ENCODE assay signal across 14 mouse cellular contexts in genomic region chr4:132594191-132594590, GRCm38 (mm10). TPM values are rescaled to one million over a fixed set of nuclear protein-coding genes. Genes with fewer than 3 reads are reported as not detected.
A peak's percentile ranks its signal among the peaks of the same experiment; 100 is the strongest.
DNase-seq lines count a peak whose midpoint lies in the region; ATAC-seq lines count a peak whose summit lies in the region.
"Had no signal": no experiment of that assay in that cellular context is flagged by ENCODE, and none has a peak within 500 bp of the region (broad histone marks: within the 10 kb centered on the region; RNA-seq: fewer than 3 reads in every experiment).

No protein-coding gene starts in this region.

- H3K4me2 ChIP-seq in kidney, embryonic 15.5 days, result no peak overlapping the region
- H3K4me2 ChIP-seq in midbrain, embryonic 11.5 days, result no peak overlapping the region
- H3K4me2 ChIP-seq in midbrain, embryonic 16.5 days (ENCODE audit: low read length), result no peak overlapping the region
- H3K4me2 ChIP-seq: hindbrain, embryonic 14.5 days; liver, embryonic 13.5 days; stomach, embryonic 15.5 days had no signal

- H3K9ac ChIP-seq in kidney, embryonic 15.5 days, result no peak overlapping the region
- H3K9ac ChIP-seq in midbrain, embryonic 11.5 days (ENCODE audit: low read length), result no peak overlapping the region
- H3K9ac ChIP-seq in midbrain, embryonic 16.5 days (ENCODE audit: low read depth, low read length), result no peak overlapping the region
- H3K9ac ChIP-seq: hindbrain, embryonic 14.5 days; liver, embryonic 13.5 days; stomach, embryonic 15.5 days had no signal

- H3K4me3 ChIP-seq in kidney, embryonic 15.5 days (replicated peaks), result no peak overlapping the region
- H3K4me3 ChIP-seq in midbrain, embryonic 11.5 days (ENCODE audit: low read depth, low read length), result no peak overlapping the region
- no peak overlapping the region for H3K4me3 ChIP-seq in midbrain, embryonic 16.5 days (ENCODE audit: low read depth, low read length)
- H3K4me3 ChIP-seq: layer of hippocampus, adult 2 months; liver, embryonic 13.5 days; stomach, embryonic 15.5 days had no signal

- DNase-seq in kidney, adult 9 months, result peak; percentile 29
- peak; percentile 33 for DNase-seq in midbrain, embryonic 11.5 days (ENCODE audit: low spot score, missing footprints)
- peak; percentile 49 for DNase-seq in embryo, embryonic 10.5 days (ENCODE audit: low spot score)
- DNase-seq in layer of hippocampus, postnatal 10 days (ENCODE audit: low spot score in 2 of 2), result no peak
- DNase-seq: cerebellum, adult 2 months; liver, embryonic 13.5 days; thymus, postnatal 25 days had no signal

- no peaks in the 10 kb centered on the region for H3K27me3 ChIP-seq in kidney, embryonic 15.5 days
- no peaks in the 10 kb centered on the region for H3K27me3 ChIP-seq in midbrain, embryonic 11.5 days (ENCODE audit: control insufficient read depth, insufficient read depth, low read length)
- H3K27me3 ChIP-seq in midbrain, embryonic 16.5 days (ENCODE audit: control insufficient read depth, insufficient read depth, low read depth, low read length), result no peaks in the 10 kb centered on the region
- H3K27me3 ChIP-seq: CH12.LX; liver, embryonic 13.5 days; stomach, embryonic 15.5 days had no signal

- H3K27ac ChIP-seq in kidney, embryonic 15.5 days, result no peak overlapping the region
- no peak overlapping the region for H3K27ac ChIP-seq in midbrain, embryonic 11.5 days (ENCODE audit: low read depth, low read length)
- H3K27ac ChIP-seq in midbrain, embryonic 16.5 days (ENCODE audit: low read length), result no peak overlapping the region
- H3K27ac ChIP-seq: hindbrain, embryonic 14.5 days; layer of hippocampus, adult 2 months; liver, embryonic 13.5 days; stomach, embryonic 15.5 days had no signal

- 0 out of 2 replicates have a peak, but pooled peaks cover 4% of the 10 kb centered on the region for H3K4me1 ChIP-seq in kidney, embryonic 15.5 days
- H3K4me1 ChIP-seq in midbrain, embryonic 11.5 days (ENCODE audit: control insufficient read depth, insufficient read depth, low read length), result no peaks in the 10 kb centered on the region
- no peaks in the 10 kb centered on the region for H3K4me1 ChIP-seq in midbrain, embryonic 16.5 days (ENCODE audit: control insufficient read depth, insufficient read depth, low read length)
- H3K4me1 ChIP-seq: stomach, embryonic 15.5 days had no signal

- WGBS in kidney, embryonic 15.5 days, result 52% methylated on average over 4 of the region's 4 CpGs
- 21% methylated on average over 4 of the region's 4 CpGs for WGBS in midbrain, embryonic 11.5 days
- WGBS in midbrain, embryonic 16.5 days, result 30% methylated on average over 4 of the region's 4 CpGs

- H3K36me3 ChIP-seq in kidney, embryonic 15.5 days, result no peaks in the 10 kb centered on the region
- no peaks in the 10 kb centered on the region for H3K36me3 ChIP-seq in midbrain, embryonic 11.5 days (ENCODE audit: control insufficient read depth, insufficient read depth, low read length)
- no peaks in the 10 kb centered on the region for H3K36me3 ChIP-seq in midbrain, embryonic 16.5 days (ENCODE audit: control insufficient read depth, insufficient read depth, low read length)
- H3K36me3 ChIP-seq: liver, embryonic 13.5 days; stomach, embryonic 15.5 days had no signal

- no peak for ATAC-seq in kidney, embryonic 15.5 days (replicated peaks; ENCODE audit: low FRiP score)
- no peak for ATAC-seq in midbrain, embryonic 11.5 days (ENCODE audit: low FRiP score)
- no peak for ATAC-seq in midbrain, embryonic 16.5 days
- ATAC-seq in inflammation-experienced regulatory T-cells, adult 6 months, result no peak

- no peaks in the 10 kb centered on the region for H3K9me3 ChIP-seq in kidney, embryonic 15.5 days (replicated peaks)
- no peaks in the 10 kb centered on the region for H3K9me3 ChIP-seq in midbrain, embryonic 11.5 days (ENCODE audit: control insufficient read depth, low read length)
- no peaks in the 10 kb centered on the region for H3K9me3 ChIP-seq in midbrain, embryonic 16.5 days (replicated peaks; ENCODE audit: control insufficient read depth, low read length, poor library complexity, severe bottlenecking)
- H3K9me3 ChIP-seq: liver, embryonic 13.5 days; stomach, embryonic 15.5 days had no signal

RNA-seq across cellular contexts. Expression of gene Ptafr, which starts 30.3 kb away (rescaled TPM):
- polyA plus RNA-seq in kidney, embryonic 15.5 days (2015; fragmentation: Nextera tagmentation; extraction: Ambion mirVana), result 0.62 and 1.1 TPM in 2 replicates
- 0.31 and 0.63 TPM in 2 replicates for polyA plus RNA-seq in midbrain, embryonic 11.5 days (2014; fragmentation: Nextera tagmentation; extraction: Ambion mirVana)
- polyA plus RNA-seq in midbrain, embryonic 16.5 days (2015; fragmentation: Nextera tagmentation; extraction: Ambion mirVana), result 0.36 and 0.54 TPM in 2 replicates
- 1 to 10 TPM; 1.5 to 3.7 (median 1.9) TPM for polyA plus RNA-seq in inflammation-experienced regulatory T-cells, adult 6 months (2017; shearing (Covaris generic))
- total RNA-seq in layer of hippocampus, postnatal 10 days (2021), result 1 to 10 TPM; 1.0 to 1.3 TPM

RNA-seq across cellular contexts. Expression of gene Eya3, which starts 44.6 kb away (rescaled TPM):
- 26.2 and 33.4 TPM in 2 replicates for polyA plus RNA-seq in kidney, embryonic 15.5 days (2015; fragmentation: Nextera tagmentation; extraction: Ambion mirVana)
- 26.4 and 26.8 TPM in 2 replicates for polyA plus RNA-seq in midbrain, embryonic 11.5 days (2014; fragmentation: Nextera tagmentation; extraction: Ambion mirVana)
- polyA plus RNA-seq in midbrain, embryonic 16.5 days (2015; fragmentation: Nextera tagmentation; extraction: Ambion mirVana), result 11.2 and 15.0 TPM in 2 replicates
- polyA plus RNA-seq in inflammation-experienced regulatory T-cells, adult 6 months (2017; shearing (Covaris generic)), result 10 to 100 TPM; 29.4 to 32.5 (median 32.1) TPM
- total RNA-seq in layer of hippocampus, postnatal 10 days (2021), result 10 to 100 TPM; 16.3 to 23.3 TPM

RNA-seq across cellular contexts. Expression of gene Dnajc8, which starts 58.8 kb away (rescaled TPM):
- polyA plus RNA-seq in kidney, embryonic 15.5 days (2015; fragmentation: Nextera tagmentation; extraction: Ambion mirVana), result 166 and 167 TPM in 2 replicates
- 228 and 245 TPM in 2 replicates for polyA plus RNA-seq in midbrain, embryonic 11.5 days (2014; fragmentation: Nextera tagmentation; extraction: Ambion mirVana)
- 138 and 153 TPM in 2 replicates for polyA plus RNA-seq in midbrain, embryonic 16.5 days (2015; fragmentation: Nextera tagmentation; extraction: Ambion mirVana)
- polyA plus RNA-seq in inflammation-experienced regulatory T-cells, adult 6 months (2017; shearing (Covaris generic)), result 100 to 1,000 TPM; 288 to 351 (median 317) TPM
- total RNA-seq in layer of hippocampus, postnatal 10 days (2021), result 10 to 100 TPM; 90.4 to 93.7 TPM

Comparison
In these comparisons a context has a peak if more than half of its experiments do, and no peak if none do; other contexts are left out.
1. DNase-seq: peak in kidney, adult 9 months (single experiment), midbrain, embryonic 11.5 days (single experiment) and embryo, embryonic 10.5 days (single experiment); none in layer of hippocampus, postnatal 10 days (0 of 2).